Comparison of ENCODE assay signal across 8 mouse cellular contexts in the genomic region with DNA sequence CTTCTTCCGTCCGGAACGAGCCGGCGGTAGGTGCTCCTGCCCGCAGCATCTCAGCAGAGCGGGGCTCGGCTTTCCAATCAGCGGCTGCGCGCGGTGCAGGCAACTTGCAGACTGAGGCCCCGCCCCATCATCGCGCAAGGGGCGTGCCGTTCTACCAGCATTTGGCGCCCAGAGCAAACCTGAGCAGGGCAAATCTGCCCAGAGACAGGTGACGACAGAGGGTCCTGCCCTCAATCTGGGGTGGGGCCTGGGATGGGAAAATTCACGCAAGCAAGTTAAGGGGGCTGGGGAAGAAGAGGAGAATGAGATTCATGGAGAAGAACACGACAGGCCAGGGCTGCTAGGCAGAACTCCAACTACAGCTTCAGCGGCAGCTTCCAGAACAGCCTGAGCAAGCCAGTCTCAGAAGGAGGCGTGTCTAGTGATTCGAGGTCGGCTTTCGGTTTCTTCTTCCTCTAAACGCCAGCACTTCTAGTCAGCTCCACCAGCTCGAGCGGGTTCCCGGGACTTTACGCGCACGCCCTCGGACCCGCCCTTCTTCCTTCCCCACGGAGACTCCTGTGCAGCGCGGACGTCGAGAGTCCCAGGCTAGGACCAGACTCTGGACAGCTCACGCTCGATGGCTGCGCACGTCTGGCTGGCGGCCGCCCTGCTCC. TPM values are rescaled to one million over a fixed set of nuclear protein-coding genes. Genes with fewer than 3 reads are reported as not detected.
DNase-seq lines count a peak whose midpoint lies in the region; ATAC-seq and TF ChIP-seq lines count a peak whose summit lies in the region.

Gene Tap1, plus strand, starts transcription at position 293 of the 656 bp plus-strand sequence.
Gene Psmb9, minus strand, starts transcription at position 504 of the 656 bp plus-strand sequence.

- peak within 1 kb of the TSS; percentile 82 for H3K4me2 ChIP-seq in kidney, embryonic 14.5 days (replicated peaks; ENCODE audit: low read depth, low read length)
- H3K4me2 ChIP-seq in limb, embryonic 15.5 days = peak within 1 kb of the TSS; percentile 93

- no peak for TF ChIP-seq POLR2A in bone marrow macrophage, adult 2 months (IDR thresholded peaks at IDR 0.05; ENCODE audit: borderline replicate concordance, low read depth, low read length)
- TF ChIP-seq POLR2A in embryonic fibroblast, embryonic 13.5 days (IDR thresholded peaks at IDR 0.05; ENCODE audit: low read depth, low read length) = peak; percentile 67

- peaks cover 7% of the 10 kb centered on the region; the same call in 1 of the 2 replicates for H3K4me1 ChIP-seq in bone marrow macrophage, adult 2 months (ENCODE audit: control insufficient read depth, insufficient read depth, low read length)
- H3K4me1 ChIP-seq in embryonic fibroblast, embryonic 13.5 days (ENCODE audit: control insufficient read depth, insufficient read depth, low read length) = no peaks in the 10 kb centered on the region
- H3K4me1 ChIP-seq in kidney, embryonic 14.5 days (ENCODE audit: control insufficient read depth, insufficient read depth, low read length) = no peaks in the 10 kb centered on the region
- H3K4me1 ChIP-seq in limb, embryonic 15.5 days = peaks cover 15% of the 10 kb centered on the region

- peak; percentile 98 for DNase-seq in A20 (ENCODE audit: low read depth, low spot score)
- peak; percentile 95 to 98 for DNase-seq in heart, adult 9 months (ENCODE audit: low spot score in 2 of 2)
- peak; percentile 91 to 96 for DNase-seq in monocyte, adult 2 months (ENCODE audit: low read depth in 1 of 2, low spot score in 2 of 2)
- peak; percentile 98 to 99 for DNase-seq in spleen, postnatal 36 days (ENCODE audit: low spot score in 2 of 2)

- peak; percentile 97 for ATAC-seq in kidney, embryonic 14.5 days (ENCODE audit: low FRiP score, low TSS enrichment)
- ATAC-seq in limb, embryonic 15.5 days (ENCODE audit: insufficient number of reproducible peaks, low FRiP score, low TSS enrichment, low read depth) = peak; percentile 93

- TF ChIP-seq CTCF in bone marrow macrophage, adult 2 months (IDR thresholded peaks at IDR 0.05; ENCODE audit: low read depth, low read length) = no peak
- no peak for TF ChIP-seq CTCF in embryonic fibroblast, embryonic 13.5 days (IDR thresholded peaks at IDR 0.05; ENCODE audit: borderline replicate concordance, insufficient read depth, low read length)

- peak within 1 kb of the TSS; percentile 81 for H3K4me3 ChIP-seq in bone marrow macrophage, adult 2 months (ENCODE audit: insufficient read depth, low read length)
- H3K4me3 ChIP-seq in embryonic fibroblast, embryonic 13.5 days (ENCODE audit: insufficient read depth, low read length) = peak within 1 kb of the TSS; percentile 68
- H3K4me3 ChIP-seq in kidney, embryonic 14.5 days (ENCODE audit: low read length) = peak within 1 kb of the TSS; percentile 52
- H3K4me3 ChIP-seq in limb, embryonic 15.5 days = peak within 1 kb of the TSS; percentile 50

- H3K36me3 ChIP-seq in kidney, embryonic 14.5 days (ENCODE audit: control insufficient read depth, insufficient read depth, low read length) = no peaks in the 10 kb centered on the region
- H3K36me3 ChIP-seq in limb, embryonic 15.5 days = no peaks in the 10 kb centered on the region

- H3K27ac ChIP-seq in bone marrow macrophage, adult 2 months (ENCODE audit: insufficient read depth, low read depth, low read length) = peak within 1 kb of the TSS; percentile 89
- peak within 1 kb of the TSS; percentile 64 for H3K27ac ChIP-seq in embryonic fibroblast, embryonic 13.5 days (ENCODE audit: insufficient read depth, low read length)
- no peak within 1 kb of the TSS for H3K27ac ChIP-seq in kidney, embryonic 14.5 days (ENCODE audit: low read depth, low read length)
- peak within 1 kb of the TSS; percentile 83 for H3K27ac ChIP-seq in limb, embryonic 15.5 days

- peak within 1 kb of the TSS; percentile 61 for H3K9ac ChIP-seq in kidney, embryonic 14.5 days (ENCODE audit: low read depth, low read length)
- H3K9ac ChIP-seq in limb, embryonic 15.5 days = peak within 1 kb of the TSS; percentile 60

- under 1% methylated on average over 46 of the region's 46 CpGs for WGBS in kidney, embryonic 14.5 days
- under 1% methylated on average over 46 of the region's 46 CpGs for WGBS in limb, embryonic 15.5 days

- no peaks in the 10 kb centered on the region for H3K9me3 ChIP-seq in kidney, embryonic 14.5 days (ENCODE audit: control insufficient read depth, low read length)
- H3K9me3 ChIP-seq in limb, embryonic 15.5 days = no peaks in the 10 kb centered on the region

- peaks cover 41% of the 10 kb centered on the region for H3K27me3 ChIP-seq in kidney, embryonic 14.5 days (ENCODE audit: control insufficient read depth, insufficient read depth, low read length)
- H3K27me3 ChIP-seq in limb, embryonic 15.5 days = peaks cover 68% of the 10 kb centered on the region

RNA-seq across cellular contexts. Expression of gene Tap1, which starts in this region (rescaled TPM):
- 56.2 and 60.8 TPM in 2 replicates for polyA plus RNA-seq in bone marrow macrophage, adult 2 months (2012; ENCODE audit: insufficient read depth, insufficient read length, missing spikeins)
- polyA plus RNA-seq in embryonic fibroblast, embryonic 13.5 days (2011; ENCODE audit: insufficient read length, low read depth, missing spikeins) = 17.8 TPM in 2 replicates
- 1.9 and 2.9 TPM in 2 replicates for polyA plus RNA-seq in kidney, embryonic 14.5 days (2014; fragmentation: Nextera tagmentation; extraction: Ambion mirVana)
- 13.2 and 13.4 TPM in 2 replicates for polyA plus RNA-seq in limb, embryonic 15.5 days (2015; fragmentation: Nextera tagmentation; extraction: Ambion mirVana)

RNA-seq across cellular contexts. Expression of gene Psmb9, which starts in this region (rescaled TPM):
- 134 TPM in 2 replicates for polyA plus RNA-seq in bone marrow macrophage, adult 2 months (2012; ENCODE audit: insufficient read depth, insufficient read length, missing spikeins)
- 2.7 and 11.9 TPM in 2 replicates for polyA plus RNA-seq in embryonic fibroblast, embryonic 13.5 days (2011; ENCODE audit: insufficient read length, low read depth, missing spikeins)
- 2.1 and 3.4 TPM in 2 replicates for polyA plus RNA-seq in kidney, embryonic 14.5 days (2014; fragmentation: Nextera tagmentation; extraction: Ambion mirVana)
- polyA plus RNA-seq in limb, embryonic 15.5 days (2015; fragmentation: Nextera tagmentation; extraction: Ambion mirVana) = 3.1 and 3.4 TPM in 2 replicates

Comparison
In these comparisons a context has a peak if more than half of its experiments do, and no peak if none do; other contexts are left out.
1. RNA of gene Psmb9 (polyA plus RNA-seq): 134 TPM in bone marrow macrophage, adult 2 months; 2.7 to 11.9 TPM in embryonic fibroblast, embryonic 13.5 days, 3.1 to 3.4 TPM in limb, embryonic 15.5 days and 2.1 to 3.4 TPM in kidney, embryonic 14.5 days; every median in the first group is over 10 times any median in the second.
2. Peak in every context shown above with its lines, with median percentiles within 50 percentile points of each other: DNase-seq and H3K4me3 ChIP-seq.